Mouse (Mus musculus): ENCODE data around the gene Supt7l.

Supt7l gene

GRCm38 (mm10) chr5:31492031-31492430 lies 35.6 kb downstream of the Supt7l start:
- DNase-seq (ENCODE audit: low spot score in 2 of 2) = no peak

- no peak for DNase-seq (ENCODE audit: low spot score in 2 of 2)
Measured at GRCm38 (mm10) chr5:31489116-31489769, 38.4 kb downstream of the Supt7l start.

DNA sequence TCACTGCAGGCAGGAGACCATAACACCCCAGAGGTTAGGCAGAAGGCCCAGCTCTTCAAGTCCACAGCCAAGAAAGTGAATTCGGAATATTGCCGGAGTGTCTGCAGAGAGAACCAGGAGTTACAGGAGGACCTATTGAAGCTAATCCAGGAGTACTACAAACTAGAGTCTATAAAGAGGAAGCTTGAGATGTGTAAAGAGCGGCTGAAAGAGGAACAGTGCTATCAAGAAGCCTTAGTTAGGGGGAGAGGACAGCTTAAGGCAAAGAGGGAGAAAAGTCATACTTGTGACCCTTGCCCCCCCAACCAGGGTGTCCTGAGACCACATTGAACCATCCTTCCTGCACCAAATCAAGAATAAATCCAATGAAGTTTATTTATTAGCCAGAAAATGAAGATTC lies 39.7 kb downstream of the Supt7l start:
- DNase-seq (ENCODE audit: low spot score in 2 of 2) = no peak

- DNase-seq (ENCODE audit: low spot score in 2 of 2) = no peak
Measured at GRCm38 (mm10) chr5:31485440-31485839, 42.2 kb downstream of the Supt7l start, which contains the start of gene 4930548H24Rik. Gene 4930548H24Rik (plus strand): TSS chr5:31485740.

DNA sequence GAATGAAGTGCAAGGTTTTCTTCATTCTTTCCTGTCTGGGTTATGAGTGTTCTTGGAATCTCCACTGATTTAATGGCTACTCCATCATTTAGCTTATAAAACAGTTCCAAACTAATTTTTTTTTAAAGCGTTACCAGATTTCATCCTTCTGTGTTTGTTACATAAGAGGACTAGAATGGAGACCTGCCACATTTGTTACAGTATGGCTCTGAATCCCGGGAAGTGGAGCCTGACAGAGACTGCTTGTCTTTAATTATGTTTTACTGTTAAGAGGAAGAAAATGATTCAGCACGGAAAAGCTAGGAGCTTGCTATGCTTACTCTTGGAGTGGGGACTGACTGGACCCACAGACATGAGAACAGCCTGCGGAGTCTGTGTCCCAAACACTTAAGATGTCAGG lies 47.1 kb downstream of the Supt7l start:
- DNase-seq (ENCODE audit: low spot score in 2 of 2) = no peak

GRCm38 (mm10) chr5:31470334-31470733 lies 57.3 kb downstream of the Supt7l start:
- DNase-seq (ENCODE audit: low spot score in 2 of 2) = peak in 1 of 2 experiments; percentile 52

DNA sequence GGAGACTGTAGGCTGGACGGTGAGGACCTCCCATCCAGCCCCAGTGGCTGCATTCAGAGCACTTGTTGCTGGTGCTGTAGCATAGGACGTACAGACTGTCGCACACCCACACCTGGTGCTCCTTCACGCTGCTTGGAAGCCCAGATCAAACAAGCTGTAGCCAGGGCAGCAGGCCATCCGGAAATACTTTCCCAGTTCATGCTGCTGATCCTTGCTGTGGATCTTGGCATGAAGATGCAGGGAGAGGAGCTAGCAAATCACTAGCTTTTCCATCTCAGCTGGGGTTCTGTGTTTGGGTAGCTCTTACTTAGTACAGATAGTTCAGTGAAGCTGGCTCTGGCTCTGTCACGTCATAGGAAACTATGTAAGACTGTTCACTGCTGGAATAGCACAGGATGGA lies 57.9 kb downstream of the Supt7l start:
- no peak for DNase-seq (ENCODE audit: low spot score in 2 of 2)

DNA sequence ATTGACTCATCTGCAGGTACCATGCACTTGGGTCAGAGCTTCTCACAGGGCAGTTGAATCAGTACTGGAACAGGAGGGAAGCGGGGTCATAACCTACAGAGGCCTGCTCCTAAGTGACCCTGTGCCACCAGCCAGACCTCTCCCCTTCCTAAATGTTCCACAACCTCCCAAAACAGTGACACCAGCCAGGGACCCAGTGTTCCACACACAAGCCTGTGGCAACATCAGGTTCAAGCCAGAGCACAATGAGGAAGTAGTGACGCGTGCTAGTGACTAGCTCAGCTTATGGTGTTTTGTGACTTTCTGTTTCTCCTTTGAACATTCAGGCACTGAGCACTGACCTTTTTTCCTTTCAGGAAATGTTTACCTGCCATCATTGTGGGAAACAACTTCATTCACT lies 59.8 kb downstream of the Supt7l start:
- DNase-seq (ENCODE audit: low spot score in 2 of 2) = no peak

Data from right cerebral cortex, postnatal 10 days (tissue).